Mouse (Mus musculus): ENCODE measurements at regions not wholly inside any gene's neighbourhood (a gene's known extent, or its start where the extent isn't known, plus 50 kb on each side); places are given as distances from the start of the nearest gene placed in this dataset.
"Not testable (repeated sequence)": the region's sequence is repeated elsewhere in the genome, so short reads cannot be mapped to it uniquely, and the experiment has no call there.

DNA sequence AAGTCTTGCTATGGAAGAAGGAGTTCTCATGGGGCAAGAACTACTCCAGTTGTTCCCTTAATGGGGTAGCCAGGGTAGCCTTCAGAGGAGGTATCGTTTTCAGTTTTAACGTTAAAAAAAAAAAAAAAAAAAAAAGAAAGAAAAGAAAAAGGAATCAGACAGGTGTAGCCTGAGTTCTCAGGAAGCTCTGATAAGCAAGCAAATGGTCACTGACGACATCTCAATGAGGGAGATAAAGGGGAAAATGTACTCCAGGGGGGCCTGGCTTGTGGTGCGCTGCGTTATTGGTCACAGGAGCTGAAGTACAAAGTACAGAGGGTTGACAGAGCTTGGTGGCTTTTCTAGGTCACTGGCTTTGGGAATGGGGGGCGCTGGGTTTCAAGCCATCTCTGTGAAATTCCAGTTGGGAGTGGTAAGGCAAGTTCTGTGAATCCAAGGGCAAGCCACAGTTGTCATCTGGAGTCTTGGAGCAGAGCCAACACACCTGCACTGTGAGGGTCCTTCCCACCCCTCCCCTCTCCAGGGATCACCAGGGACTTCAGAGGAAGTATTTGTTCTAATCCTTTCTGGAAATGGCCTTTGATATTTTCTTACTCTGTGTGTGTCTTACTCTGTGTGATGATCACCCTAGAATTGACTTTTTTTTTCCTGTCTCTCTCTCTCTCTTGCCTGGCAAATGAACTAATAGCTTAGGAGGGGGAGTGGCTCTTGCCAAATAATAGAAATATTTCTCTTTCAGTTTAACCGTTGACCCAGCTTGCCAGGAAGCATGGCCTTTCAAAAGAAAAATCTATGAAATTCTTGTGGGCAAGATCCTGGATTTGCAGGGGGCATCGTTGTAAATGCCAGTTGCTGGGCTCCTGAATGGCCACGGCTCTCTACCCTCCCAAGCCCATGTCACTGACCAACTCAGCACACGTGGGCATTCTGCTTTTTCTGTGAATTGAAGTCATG is 93.5 kb downstream of the Phlda1 start:
- 22% methylated on average over 10 of the region's 10 CpGs for WGBS
- Histone ChIP-seq H3K27ac (ENCODE audit: insufficient read depth, low read depth, low read length) (no peak overlapping the region), H3K4me1 (ENCODE audit: control insufficient read depth, insufficient read depth, insufficient read length, low read length) (peaks cover 12% of the 10 kb centered on the region; the same call in 1 of the 2 replicates), H3K4me3 (ENCODE audit: low read depth, low read length) (no peak overlapping the region), H3K36me3 (ENCODE audit: control insufficient read depth, insufficient read depth, low read length) (no peaks in the 10 kb centered on the region), H3K27me3 (ENCODE audit: control insufficient read depth, insufficient read depth, low read length) (no peaks in the 10 kb centered on the region)
- no peak for TF ChIP-seq POLR2A (IDR thresholded peaks at IDR 0.05; ENCODE audit: low read depth, low read length)
- TF ChIP-seq CTCF (IDR thresholded peaks at IDR 0.05; ENCODE audit: extremely low read depth, insufficient read length, insufficient replicate concordance, low read depth, low read length): no peak

DNA sequence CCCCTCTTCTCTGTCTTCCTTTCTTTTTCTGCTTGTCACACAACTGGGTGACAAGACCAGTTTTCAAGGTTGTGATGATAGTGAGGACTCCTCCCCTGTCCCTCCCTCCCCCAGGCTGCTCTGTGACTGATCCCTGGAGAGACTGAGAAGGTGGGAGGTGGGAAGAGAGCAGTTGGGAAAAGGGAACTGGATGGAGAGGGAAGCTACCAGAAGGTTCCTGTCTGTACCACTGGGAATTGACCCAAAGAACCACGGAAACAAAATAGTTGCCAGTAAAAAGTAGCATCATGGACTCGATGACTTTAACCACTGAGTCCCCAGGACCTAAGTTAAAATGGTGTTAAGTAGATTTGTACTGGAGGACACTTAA is 94.2 kb downstream of the Phlda1 start:
- H3K27ac ChIP-seq (ENCODE audit: insufficient read depth, low read depth, low read length): no peak overlapping the region

DNA sequence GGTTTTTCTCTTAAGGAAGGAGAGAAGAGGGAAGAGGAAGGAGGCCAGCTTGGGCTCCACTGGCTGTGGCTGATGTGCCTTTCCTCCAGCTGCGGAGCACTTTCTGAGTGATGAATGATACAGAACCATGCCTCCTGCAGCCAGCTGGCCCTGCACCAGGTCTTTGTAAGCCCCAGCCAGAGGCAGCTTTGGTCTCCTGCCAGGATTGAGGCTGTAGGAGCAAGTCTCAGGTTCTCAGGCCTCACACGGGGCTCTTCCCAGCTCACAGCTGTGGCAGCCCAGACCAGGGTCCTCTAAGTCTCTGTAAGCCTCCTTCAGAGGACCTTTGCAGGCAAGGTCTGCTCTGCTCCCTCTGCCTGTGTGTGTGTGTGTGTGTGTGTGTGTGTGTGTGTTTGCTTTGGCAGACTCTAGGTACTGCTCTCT is 94.6 kb downstream of the Phlda1 start:
- H3K4me1 ChIP-seq (ENCODE audit: control insufficient read depth, insufficient read depth, insufficient read length, low read length): peaks cover 12% of the 10 kb centered on the region; the same call in 1 of the 2 replicates
- H3K4me3 ChIP-seq (ENCODE audit: low read depth, low read length): no peak overlapping the region
- TF ChIP-seq POLR2A (IDR thresholded peaks at IDR 0.05; ENCODE audit: low read depth, low read length): no peak
- TF ChIP-seq CTCF (IDR thresholded peaks at IDR 0.05; ENCODE audit: extremely low read depth, insufficient read length, insufficient replicate concordance, low read depth, low read length): no peak
- no peaks in the 10 kb centered on the region for H3K27me3 ChIP-seq (ENCODE audit: control insufficient read depth, insufficient read depth, low read length)
- no peak overlapping the region for H3K27ac ChIP-seq (ENCODE audit: insufficient read depth, low read depth, low read length)
- WGBS: 4% methylated on average over 2 of the region's 2 CpGs
- H3K36me3 ChIP-seq (ENCODE audit: control insufficient read depth, insufficient read depth, low read length): no peaks in the 10 kb centered on the region

More for the DNA sequence above, 94.2 kb downstream of the Phlda1 start:
- TF ChIP-seq CTCF (IDR thresholded peaks at IDR 0.05; ENCODE audit: extremely low read depth, insufficient read length, insufficient replicate concordance, low read depth, low read length) (no peak), POLR2A (IDR thresholded peaks at IDR 0.05; ENCODE audit: low read depth, low read length) (no peak)
- Histone ChIP-seq H3K27me3 (ENCODE audit: control insufficient read depth, insufficient read depth, low read length) (no peaks in the 10 kb centered on the region), H3K4me1 (ENCODE audit: control insufficient read depth, insufficient read depth, insufficient read length, low read length) (peaks cover 12% of the 10 kb centered on the region; the same call in 1 of the 2 replicates), H3K36me3 (ENCODE audit: control insufficient read depth, insufficient read depth, low read length) (no peaks in the 10 kb centered on the region), H3K4me3 (ENCODE audit: low read depth, low read length) (no peak overlapping the region)
- 6% methylated on average over 2 of the region's 2 CpGs for WGBS

DNA sequence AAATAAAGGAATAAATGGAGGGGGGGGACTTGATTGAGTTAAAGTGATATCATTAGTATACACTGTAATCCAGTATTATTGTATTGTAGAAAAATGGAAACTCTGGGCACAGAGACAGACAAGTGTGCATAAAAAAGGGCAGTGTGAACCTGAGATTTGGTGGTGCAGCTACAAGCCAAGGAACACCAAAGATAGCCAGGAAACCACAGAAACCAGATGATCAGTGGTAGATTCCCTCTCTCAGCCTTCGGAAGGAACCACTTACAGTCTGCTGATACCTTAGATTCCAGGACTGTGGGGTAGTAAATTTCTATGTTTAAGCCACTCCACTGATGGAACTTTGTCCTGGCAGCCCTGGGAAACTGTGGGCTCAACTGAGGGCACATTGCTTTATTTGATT is 97.1 kb downstream of the Phlda1 start:
- H3K4me1 ChIP-seq (ENCODE audit: control insufficient read depth, insufficient read depth, insufficient read length, low read length): peaks cover 12% of the 10 kb centered on the region; the same call in 1 of the 2 replicates
- H3K36me3 ChIP-seq (ENCODE audit: control insufficient read depth, insufficient read depth, low read length): no peaks in the 10 kb centered on the region
- TF ChIP-seq POLR2A (IDR thresholded peaks at IDR 0.05; ENCODE audit: low read depth, low read length): no peak
- no peak for TF ChIP-seq CTCF (IDR thresholded peaks at IDR 0.05; ENCODE audit: extremely low read depth, insufficient read length, insufficient replicate concordance, low read depth, low read length)
- no peak overlapping the region for H3K27ac ChIP-seq (ENCODE audit: insufficient read depth, low read depth, low read length)
- H3K4me3 ChIP-seq (ENCODE audit: low read depth, low read length): no peak overlapping the region
- WGBS: 86% methylated on average over 1 of the region's 1 CpGs
- no peaks in the 10 kb centered on the region for H3K27me3 ChIP-seq (ENCODE audit: control insufficient read depth, insufficient read depth, low read length)

DNA sequence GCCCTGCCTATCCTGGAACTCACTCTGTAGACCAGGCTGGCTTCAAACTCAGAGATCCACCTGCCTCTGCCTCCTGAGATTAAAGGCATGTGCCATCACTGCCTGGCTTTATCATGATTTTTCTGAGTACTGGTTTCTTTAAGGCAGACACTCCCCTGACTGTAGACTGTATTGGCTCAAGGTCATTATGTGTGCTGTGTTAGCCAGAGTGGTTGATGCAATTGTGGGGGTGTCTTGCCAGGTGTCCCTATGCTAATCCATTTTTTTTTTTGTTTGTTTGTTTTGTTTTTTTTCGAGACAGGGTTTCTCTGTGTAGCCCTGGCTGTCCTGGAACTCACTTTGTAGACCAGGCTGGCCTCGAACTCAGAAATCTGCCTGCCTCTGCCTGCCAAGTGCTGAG is 101.3 kb downstream of the Phlda1 start:
- H3K27ac ChIP-seq (ENCODE audit: insufficient read depth, low read depth, low read length); H3K4me1 ChIP-seq (ENCODE audit: control insufficient read depth, insufficient read depth, insufficient read length, low read length); H3K36me3 ChIP-seq (ENCODE audit: control insufficient read depth, insufficient read depth, low read length); H3K4me3 ChIP-seq (ENCODE audit: low read depth, low read length); H3K27me3 ChIP-seq (ENCODE audit: control insufficient read depth, insufficient read depth, low read length): not testable (repeated sequence)
- 82% methylated on average over 2 of the region's 2 CpGs for WGBS

DNA sequence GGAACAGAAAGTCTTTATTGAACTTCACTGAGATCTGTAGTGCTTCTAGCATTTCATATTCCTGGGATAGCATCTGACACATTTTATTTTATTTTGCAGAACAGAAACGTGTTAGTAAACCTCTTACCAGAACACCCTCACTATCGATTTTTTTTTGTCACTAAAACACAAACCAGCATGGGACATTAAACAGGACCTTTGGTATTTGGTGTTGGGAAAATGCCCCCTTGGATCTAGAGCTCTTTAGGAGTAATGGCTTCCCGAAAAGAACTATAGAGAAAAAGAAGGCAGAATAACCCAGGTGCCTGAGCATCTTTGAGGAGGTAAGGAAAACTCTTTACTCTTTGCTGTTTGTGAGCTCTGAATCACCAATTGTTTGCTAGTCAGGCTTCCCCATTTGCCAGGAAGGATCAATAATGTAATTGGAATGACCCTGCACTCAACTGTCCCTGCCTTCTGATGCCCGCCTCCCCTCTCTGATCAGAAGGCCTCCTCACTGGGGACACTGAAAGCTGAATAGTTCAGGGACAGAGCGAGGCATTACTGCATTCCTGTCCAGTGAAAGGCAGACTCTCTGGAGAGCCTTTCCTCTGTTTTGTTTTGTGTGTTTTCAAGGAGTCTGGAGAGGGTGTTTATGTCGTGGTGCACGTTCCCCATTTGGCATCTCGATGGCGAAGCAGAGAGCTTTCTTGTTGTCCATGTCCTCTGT is 102.5 kb downstream of the Phlda1 start:
- Histone ChIP-seq H3K27ac (ENCODE audit: insufficient read depth, low read depth, low read length) (no peak overlapping the region), H3K4me1 (ENCODE audit: control insufficient read depth, insufficient read depth, insufficient read length, low read length) (no peaks in the 10 kb centered on the region), H3K4me3 (ENCODE audit: low read depth, low read length) (no peak overlapping the region), H3K27me3 (ENCODE audit: control insufficient read depth, insufficient read depth, low read length) (no peaks in the 10 kb centered on the region), H3K36me3 (ENCODE audit: control insufficient read depth, insufficient read depth, low read length) (no peaks in the 10 kb centered on the region)
- TF ChIP-seq CTCF (IDR thresholded peaks at IDR 0.05; ENCODE audit: extremely low read depth, insufficient read length, insufficient replicate concordance, low read depth, low read length) (no peak), POLR2A (IDR thresholded peaks at IDR 0.05; ENCODE audit: low read depth, low read length) (no peak)
- WGBS: 80% methylated on average over 9 of the region's 9 CpGs

DNA sequence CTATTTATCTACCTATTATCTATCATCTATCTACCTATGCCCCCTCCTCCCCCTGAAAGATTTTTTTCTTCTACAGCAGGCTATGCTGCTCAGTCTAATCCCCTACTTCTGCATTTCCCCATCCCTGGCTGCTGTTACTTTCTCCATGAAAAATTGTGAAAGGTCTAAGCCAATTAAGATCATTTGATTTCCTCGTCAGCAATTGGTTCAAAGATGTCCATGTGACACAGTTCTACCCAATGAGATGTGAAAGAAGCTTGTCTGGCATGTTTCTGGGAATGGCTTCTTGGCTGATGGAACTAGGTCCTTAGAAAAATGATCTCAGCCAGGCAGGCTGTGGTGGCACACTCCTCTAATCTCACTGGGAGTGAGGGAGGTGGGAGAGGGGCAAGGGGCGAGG is 103.8 kb downstream of the Phlda1 start:
- H3K4me3 ChIP-seq (ENCODE audit: low read depth, low read length): no peak overlapping the region
- 92% methylated on average over 2 of the region's 2 CpGs for WGBS
- no peak overlapping the region for H3K27ac ChIP-seq (ENCODE audit: insufficient read depth, low read depth, low read length)
- no peaks in the 10 kb centered on the region for H3K27me3 ChIP-seq (ENCODE audit: control insufficient read depth, insufficient read depth, low read length)
- peaks cover 2% of the 10 kb centered on the region for H3K4me1 ChIP-seq (ENCODE audit: control insufficient read depth, insufficient read depth, insufficient read length, low read length)
- no peak for TF ChIP-seq POLR2A (IDR thresholded peaks at IDR 0.05; ENCODE audit: low read depth, low read length)
- no peak for TF ChIP-seq CTCF (IDR thresholded peaks at IDR 0.05; ENCODE audit: extremely low read depth, insufficient read length, insufficient replicate concordance, low read depth, low read length)
- no peaks in the 10 kb centered on the region for H3K36me3 ChIP-seq (ENCODE audit: control insufficient read depth, insufficient read depth, low read length)

All from small intestine, adult 2 months (tissue).